Mouse (Mus musculus) heart, adult 18-20 months (tissue): ENCODE results near the gene Tmprss2. TPM values are rescaled to one million over a fixed set of nuclear protein-coding genes. Genes with fewer than 3 reads are reported as not detected.
"Not testable (repeated sequence)": the region's sequence is repeated elsewhere in the genome, so short reads cannot be mapped to it uniquely, and the experiment has no call there.

Source experiments
- DNase-seq, 2 experiments: peaks; one replicate each; pipeline ENCODE4 v3.0.0; 2021 to 2022; ENCODE audit warnings: mixed read lengths in 1 of 2
- total RNA-seq, 2 experiments: library from RNA; stranded (reverse); gene quantifications; 2 replicates each; pipeline ENCODE4 v1.2.3; 2021

The Tmprss2 gene
- total RNA-seq, 2 experiments from 2014 or later, result 0.95 TPM; not detected in 1

DNA sequence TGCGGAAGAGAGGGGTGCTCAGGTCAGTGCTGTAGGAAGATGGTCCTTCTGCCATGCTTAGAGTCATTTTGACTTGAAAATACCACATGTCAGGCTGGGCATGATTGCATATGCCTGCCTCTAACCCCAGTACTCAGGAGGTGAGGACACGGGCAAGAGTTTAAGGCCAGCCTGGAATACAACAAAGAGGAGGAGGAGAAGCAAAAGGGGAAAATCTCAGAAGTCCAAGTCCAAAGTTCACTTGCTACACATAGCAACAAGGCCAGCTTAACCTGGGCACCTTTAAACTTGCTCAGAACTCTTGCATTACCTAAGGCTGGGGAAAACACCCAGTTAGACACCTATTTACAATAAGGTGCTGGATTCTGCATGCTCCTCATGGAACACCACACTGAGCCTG lies 19.5 kb downstream of the Tmprss2 start:
- no peak for DNase-seq

DNA sequence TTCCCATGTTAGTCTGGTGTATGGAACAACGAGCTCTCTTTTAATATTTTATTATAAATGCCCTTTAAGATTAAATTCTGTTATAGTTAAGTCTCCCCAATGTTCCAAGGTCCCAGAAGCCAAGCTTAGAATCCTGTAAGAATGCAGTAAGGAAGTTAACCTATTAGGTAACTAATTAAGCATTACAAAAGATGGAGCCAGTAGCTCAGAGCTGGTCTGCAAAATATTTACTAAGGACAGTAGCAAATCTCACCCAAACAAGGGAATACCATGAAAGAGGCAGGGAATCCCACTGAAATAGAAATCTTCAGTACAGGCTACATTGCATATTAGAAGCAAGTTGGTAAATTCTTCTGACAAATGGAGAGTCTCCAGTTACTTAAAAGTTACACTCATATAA lies 28.1 kb downstream of the Tmprss2 start:
- DNase-seq, result not testable (repeated sequence)

DNA sequence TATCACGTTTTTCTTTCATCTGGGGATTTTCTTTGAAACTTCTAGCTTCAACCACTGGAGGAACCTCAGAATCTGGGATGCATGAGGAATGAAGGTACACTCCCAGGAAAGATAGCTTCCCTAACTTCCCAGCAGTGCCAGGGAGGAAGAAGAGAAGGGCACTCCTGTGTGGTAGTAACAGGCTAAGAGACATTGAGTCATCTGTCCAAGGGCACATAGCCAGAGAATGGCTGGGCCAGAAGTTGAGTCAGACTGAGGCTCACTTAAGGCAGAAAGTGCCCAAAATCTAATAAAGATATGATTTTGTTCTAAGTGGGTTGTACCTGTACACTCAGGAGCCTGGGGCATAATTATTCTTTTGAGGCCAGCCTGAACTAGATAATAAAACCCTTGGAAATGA lies 41.6 kb downstream of the Tmprss2 start:
- no peak for DNase-seq

DNA sequence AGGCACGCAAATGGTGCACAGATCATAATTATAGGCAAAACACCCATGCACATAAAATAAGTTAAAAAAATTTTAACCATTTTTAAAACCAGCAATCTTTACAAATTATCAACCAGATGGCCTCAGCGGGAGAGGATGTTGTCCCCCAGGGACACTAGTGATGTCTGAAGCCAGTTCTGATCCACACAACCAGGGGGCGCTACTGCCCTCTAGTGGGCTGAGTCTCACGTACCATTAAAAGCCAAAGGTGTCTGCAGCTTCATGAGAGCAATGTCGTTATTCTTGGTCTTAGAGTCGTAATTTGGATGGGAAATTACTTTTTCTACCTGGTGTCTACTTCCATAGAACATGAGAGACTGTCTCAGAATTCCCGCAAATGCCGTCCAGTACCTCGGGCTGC lies 42.3 kb downstream of the Tmprss2 start:
- DNase-seq, result peak; percentile 36 to 62

DNA sequence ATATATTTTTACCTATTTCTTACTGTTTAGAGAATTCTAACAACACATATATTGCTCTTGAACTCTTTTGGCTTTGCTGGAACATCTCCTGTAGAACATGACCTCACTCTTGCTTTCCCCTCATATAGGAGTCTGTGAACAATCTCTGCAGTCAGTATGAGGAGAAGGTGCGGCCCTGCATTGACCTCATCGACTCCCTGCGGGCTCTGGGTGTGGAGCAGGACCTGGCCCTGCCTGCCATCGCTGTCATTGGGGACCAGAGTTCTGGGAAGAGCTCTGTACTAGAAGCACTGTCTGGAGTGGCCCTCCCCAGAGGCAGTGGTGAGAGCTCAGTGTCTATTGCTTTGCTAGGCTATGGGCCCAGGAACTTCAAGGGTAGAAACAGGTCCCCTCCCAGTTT lies 66.7 kb downstream of the Tmprss2 start:
- no peak for DNase-seq

DNA sequence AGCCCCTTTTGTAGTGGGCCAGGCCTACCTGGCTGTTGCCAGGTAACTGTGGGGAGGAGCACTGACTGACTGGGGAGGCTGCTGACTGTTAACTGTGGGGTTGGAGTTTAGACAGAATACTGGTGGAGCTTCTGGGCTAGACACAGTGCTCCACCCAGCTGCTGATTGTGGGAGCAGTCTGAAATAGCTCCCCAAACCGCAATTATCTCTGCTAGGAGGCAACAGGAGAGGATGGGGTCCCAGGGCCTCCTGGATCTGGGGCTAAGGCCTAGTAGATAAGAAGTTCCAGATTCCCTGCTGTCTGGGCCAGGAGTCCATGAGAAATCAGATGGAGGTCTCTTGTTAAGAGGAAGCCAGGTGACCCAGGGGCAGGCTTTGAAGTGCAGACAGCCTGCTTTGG lies 74.1 kb downstream of the Tmprss2 start:
- DNase-seq, result no peak

DNA sequence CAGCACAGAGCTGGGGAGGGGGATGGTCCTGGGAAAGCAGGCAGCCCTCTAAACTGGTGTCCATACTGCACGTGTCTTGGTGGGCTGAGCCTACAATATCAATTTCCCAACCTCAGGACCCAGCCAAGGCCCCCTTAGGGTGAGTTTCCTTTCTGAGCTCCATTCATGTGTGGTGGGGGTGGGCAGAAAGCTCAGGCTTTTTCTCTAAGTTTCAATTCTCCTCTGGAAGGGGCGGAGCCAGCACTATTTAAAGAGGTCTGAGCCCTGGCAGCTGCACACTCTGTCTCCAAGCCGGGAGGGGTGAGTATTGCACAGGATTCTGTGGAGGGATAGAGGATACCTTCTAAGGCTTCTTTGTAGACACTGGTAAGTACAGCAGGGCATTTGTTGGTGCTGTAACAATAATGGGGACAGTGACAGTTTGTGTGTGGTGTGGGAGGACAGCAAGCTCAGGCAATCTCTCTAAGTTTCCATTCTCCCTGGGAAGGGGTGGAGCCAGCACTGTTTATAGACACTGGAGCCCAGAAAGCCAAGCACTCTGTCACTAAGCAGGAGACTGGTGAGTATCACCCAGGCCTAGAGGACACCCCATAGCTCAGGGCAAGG lies 75.1 kb downstream of the Tmprss2 start:
- peak; percentile 85 to 87 for DNase-seq

DNA sequence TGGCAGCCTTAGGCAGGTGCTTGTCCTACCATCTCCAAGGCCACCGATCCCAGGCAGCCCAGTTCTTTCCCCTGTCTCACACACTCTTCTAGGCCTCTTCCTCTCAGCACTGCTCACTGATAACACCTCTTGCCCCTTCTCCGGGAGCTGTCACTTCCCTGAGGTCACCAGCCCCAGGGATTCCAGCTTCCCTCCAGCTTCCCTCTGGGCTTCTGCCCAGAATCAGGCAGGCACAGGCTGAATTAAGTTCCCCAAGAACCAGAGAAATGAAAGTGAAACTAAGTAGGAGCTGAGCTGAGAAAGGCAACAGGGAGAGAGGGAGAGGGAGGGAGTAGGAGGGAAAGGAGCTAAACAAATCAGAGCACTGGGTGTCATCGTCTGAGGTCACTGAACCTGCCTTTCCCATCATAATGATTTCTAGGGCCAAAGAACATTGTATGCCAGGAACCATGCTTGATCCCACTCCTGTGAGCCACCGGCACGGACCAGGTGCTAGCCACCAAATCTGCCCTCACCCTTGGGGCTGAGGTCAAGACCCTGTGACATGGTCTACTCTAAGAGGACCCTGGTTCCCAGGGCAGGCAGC lies 76.0 kb downstream of the Tmprss2 start:
- peak; percentile 82 to 89 for DNase-seq

DNA sequence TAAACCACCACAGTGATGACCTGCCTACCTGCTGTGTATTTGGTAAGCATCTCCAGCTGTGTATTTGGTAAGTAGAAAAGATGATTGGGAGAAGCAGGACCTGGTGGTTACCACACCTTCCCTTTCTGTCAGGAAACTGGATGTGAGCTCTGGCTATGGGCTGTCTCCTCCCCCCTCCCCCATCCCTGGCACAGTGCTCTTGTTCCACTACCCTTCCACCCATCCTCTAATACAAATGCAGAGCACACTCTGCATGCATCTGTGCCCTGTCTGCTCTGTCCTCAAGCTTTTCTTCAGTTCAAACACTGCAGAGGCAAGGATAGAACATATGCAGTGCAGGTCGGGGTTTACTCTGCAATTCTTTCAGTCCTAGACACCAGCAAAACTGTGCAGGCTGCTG lies 76.5 kb downstream of the Tmprss2 start:
- DNase-seq, result peak in 1 of 2 experiments; percentile 13

DNA sequence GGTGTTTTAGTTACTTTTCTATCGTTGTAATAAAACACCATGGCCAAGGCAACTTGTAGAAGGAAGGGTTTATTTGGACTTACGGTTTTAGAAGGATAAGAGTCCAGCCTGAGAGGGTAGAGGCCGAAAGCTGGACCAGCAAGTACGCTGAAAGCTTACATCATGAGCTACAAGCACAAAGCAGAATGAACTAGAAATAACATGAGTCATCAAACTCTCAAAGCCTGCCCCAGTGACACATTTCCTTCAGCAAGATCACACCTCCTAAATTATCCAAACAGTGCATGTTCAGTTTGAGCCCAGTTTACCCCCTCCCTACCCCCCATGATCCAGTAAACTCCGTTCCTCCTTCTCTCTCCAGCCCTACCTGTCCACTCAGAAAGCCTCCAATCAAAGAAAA lies 77.2 kb downstream of the Tmprss2 start:
- DNase-seq, result no peak

DNA sequence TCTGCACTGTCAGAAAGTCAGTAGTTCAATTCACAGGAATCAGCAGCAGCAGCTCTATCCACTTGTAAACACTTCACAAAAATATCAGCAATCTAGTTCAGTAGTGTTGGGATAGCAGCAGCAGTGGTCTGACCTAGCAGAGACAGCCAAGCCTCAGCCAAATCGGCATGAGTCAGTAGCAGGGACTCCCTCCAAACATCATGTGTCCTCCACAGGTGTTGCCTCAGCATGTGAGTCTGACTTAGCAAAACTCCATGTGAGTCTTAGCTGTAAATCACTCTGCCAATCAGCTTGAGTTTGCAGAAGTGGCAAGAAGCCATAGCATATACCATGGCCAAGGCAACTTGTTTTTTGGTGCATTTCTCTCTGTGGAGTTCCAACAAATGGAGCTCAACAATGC lies 77.9 kb downstream of the Tmprss2 start:
- no peak for DNase-seq

DNA sequence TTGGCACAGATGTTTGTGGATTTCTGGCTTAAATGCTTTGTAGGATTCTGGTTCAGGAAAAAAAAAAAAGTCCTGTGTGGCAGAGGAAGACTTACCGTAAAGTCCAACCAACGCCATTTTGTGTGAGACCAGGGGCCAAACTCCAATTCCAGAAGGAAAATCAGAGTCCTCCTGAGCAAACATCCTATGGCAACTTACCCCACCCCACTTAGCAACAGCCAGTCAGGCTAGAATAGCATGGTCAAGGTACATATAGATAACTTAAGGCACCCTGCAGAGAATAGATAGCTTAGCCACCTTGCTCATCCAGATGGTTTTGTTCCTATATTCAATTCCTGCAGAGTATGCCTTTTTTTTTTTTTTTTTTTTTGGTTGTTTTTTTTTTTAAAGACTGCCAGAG lies 81.8 kb downstream of the Tmprss2 start:
- no peak for DNase-seq

DNA sequence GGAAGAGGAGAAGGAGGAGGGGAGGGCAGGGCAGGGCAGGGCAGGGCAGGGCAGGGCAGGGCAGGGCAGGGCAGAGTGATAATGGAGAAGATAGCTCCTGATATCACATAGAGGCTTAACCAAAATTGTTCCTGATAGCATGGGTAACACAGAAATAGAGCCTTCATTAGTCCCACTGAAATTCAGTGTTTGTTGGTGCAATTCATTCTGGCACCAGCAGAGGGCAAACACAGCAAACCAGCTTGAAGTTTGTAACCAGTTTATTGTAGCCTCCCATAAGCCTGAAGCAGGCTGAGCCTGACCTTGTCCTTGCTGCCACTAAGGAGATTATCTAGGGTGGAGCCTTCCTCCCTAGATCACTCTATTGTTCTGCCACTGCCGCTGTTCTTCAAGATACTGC lies 88.0 kb downstream of the Tmprss2 start:
- DNase-seq, result peak; percentile 40 to 79

DNA sequence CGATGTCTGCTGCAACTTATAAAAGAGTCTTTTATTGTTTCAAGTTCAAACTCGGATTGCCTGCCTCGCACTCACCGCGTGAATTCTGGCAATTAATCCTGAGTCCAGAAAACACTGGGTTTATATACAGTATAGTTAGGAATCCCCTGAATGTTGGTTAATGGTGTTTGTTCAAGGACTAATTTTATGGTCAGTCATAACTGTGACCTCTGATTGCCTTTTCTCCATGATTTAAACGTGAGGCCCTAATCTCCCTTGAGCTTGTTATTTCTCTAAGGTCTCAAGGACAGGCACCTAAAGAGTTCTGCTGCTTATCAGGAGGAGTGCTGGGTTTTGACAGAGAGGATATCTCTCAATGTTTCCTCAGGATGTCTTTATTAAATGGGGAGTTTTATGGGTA lies 89.0 kb downstream of the Tmprss2 start:
- DNase-seq, result no peak

DNA sequence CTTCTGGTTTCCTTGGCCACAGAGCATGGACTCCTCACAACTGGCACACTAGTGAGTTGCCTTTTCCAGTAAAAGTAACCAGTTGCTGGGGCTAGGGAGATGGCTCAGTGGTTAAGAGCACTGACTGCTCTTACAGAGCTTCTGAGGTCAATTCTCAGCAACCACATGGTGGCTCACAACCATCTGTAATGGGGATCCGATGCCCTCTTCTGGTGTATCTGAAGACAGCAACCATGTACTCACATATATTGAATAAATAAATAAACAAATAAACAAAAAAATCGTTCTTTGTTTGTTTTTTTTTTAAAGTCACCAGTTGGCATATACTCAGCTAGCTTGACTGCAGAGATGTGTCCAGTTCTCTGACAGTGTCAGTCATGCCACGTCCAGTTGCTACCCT lies 94.7 kb downstream of the Tmprss2 start:
- DNase-seq, result no peak

Other genes starting within 250 kb of the Tmprss2 start
- gene Mx1, start 148.3 kb downstream of the Tmprss2 start, total RNA-seq, result 1 to 10 TPM; 1.6 to 1.9 TPM
- not detected for gene Fam3b, start 96.4 kb downstream of the Tmprss2 start, total RNA-seq
- gene Ripk4, start 152.6 kb upstream of the Tmprss2 start, total RNA-seq, result under 1 TPM; 0.10 to 0.44 TPM
- 1 to 10 TPM; 5.4 to 6.0 TPM for gene Prdm15, start 240.7 kb upstream of the Tmprss2 start, total RNA-seq